Mouse (Mus musculus): Measurements from ENCODE around the gene Hilpda. TPM values are rescaled to one million over a fixed set of nuclear protein-coding genes. Genes with fewer than 3 reads are reported as not detected.

Hilpda gene
- 9.2 and 22.3 TPM in 2 replicates for polyA plus RNA-seq (2012; ENCODE audit: insufficient read depth, insufficient read length, missing spikeins)

- Histone ChIP-seq H3K4me3 (ENCODE audit: insufficient read depth, low read depth, low read length) (peak within 1 kb of the TSS; percentile 86), H3K27ac (replicated peaks; ENCODE audit: low read depth, low read length) (peak within 1 kb of the TSS; percentile 82), H3K4me1 (ENCODE audit: control insufficient read depth, insufficient read depth, insufficient read length, low read length) (peaks cover 9% of the 10 kb centered on the region)
Measured at GRCm38 (mm10) chr6:29272312-29273072, at the start of gene Hilpda. Hilpda (plus strand) TSS chr6:29272488.

- H3K27ac ChIP-seq (replicated peaks; ENCODE audit: low read depth, low read length) = no peak overlapping the region
- H3K4me3 ChIP-seq (ENCODE audit: insufficient read depth, low read depth, low read length) = no peak overlapping the region
Measured at GRCm38 (mm10) chr6:29229265-29229913, 42.9 kb upstream of the Hilpda start.

GRCm38 (mm10) chr6:29230386-29230785 is 41.9 kb upstream of the Hilpda start:
- H3K27ac ChIP-seq (replicated peaks; ENCODE audit: low read depth, low read length) = no peak overlapping the region

More at GRCm38 (mm10) chr6:29229265-29229913, 42.9 kb upstream of the Hilpda start:
- no peaks in the 10 kb centered on the region for H3K4me1 ChIP-seq (ENCODE audit: control insufficient read depth, insufficient read depth, insufficient read length, low read length)

GRCm38 (mm10) chr6:29231799-29232198 is 40.5 kb upstream of the Hilpda start:
- H3K4me1 ChIP-seq (ENCODE audit: control insufficient read depth, insufficient read depth, insufficient read length, low read length) = no peaks in the 10 kb centered on the region
- no peak overlapping the region for H3K4me3 ChIP-seq (ENCODE audit: insufficient read depth, low read depth, low read length)
- no peak overlapping the region for H3K27ac ChIP-seq (replicated peaks; ENCODE audit: low read depth, low read length)

More at GRCm38 (mm10) chr6:29230386-29230785, 41.9 kb upstream of the Hilpda start:
- H3K4me1 ChIP-seq (ENCODE audit: control insufficient read depth, insufficient read depth, insufficient read length, low read length) = no peaks in the 10 kb centered on the region
- no peak overlapping the region for H3K4me3 ChIP-seq (ENCODE audit: insufficient read depth, low read depth, low read length)

GRCm38 (mm10) chr6:29232321-29232720 is 40.0 kb upstream of the Hilpda start:
- Histone ChIP-seq H3K27ac (replicated peaks; ENCODE audit: low read depth, low read length) (no peak overlapping the region), H3K4me3 (ENCODE audit: insufficient read depth, low read depth, low read length) (no peak overlapping the region), H3K4me1 (ENCODE audit: control insufficient read depth, insufficient read depth, insufficient read length, low read length) (no peaks in the 10 kb centered on the region)

DNA sequence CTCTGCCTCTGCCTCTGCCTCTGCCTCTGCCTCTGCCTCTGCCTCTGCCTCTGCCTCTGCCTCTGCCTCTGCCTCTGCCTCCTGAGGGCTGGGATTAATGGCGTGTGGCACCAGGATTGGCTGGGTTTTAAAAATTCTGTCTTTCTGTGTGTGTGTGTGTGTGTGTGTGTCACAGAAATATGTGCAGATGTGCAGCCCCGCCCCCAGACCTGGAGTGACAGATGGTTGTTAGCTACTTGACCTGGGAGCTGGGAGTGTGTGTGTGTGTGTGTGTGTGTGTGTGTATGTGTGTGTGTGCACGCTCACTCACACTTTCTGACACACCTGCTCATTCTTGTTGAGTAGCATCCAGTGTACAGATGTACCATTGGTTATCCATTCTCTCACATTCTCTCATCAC is 38.6 kb upstream of the Hilpda start:
- no peaks in the 10 kb centered on the region for H3K4me1 ChIP-seq (ENCODE audit: control insufficient read depth, insufficient read depth, insufficient read length, low read length)
- H3K27ac ChIP-seq (replicated peaks; ENCODE audit: low read depth, low read length) = no peak overlapping the region
- no peak overlapping the region for H3K4me3 ChIP-seq (ENCODE audit: insufficient read depth, low read depth, low read length)

GRCm38 (mm10) chr6:29234272-29234671 is 38.0 kb upstream of the Hilpda start:
- Histone ChIP-seq H3K4me3 (ENCODE audit: insufficient read depth, low read depth, low read length) (no peak overlapping the region), H3K4me1 (ENCODE audit: control insufficient read depth, insufficient read depth, insufficient read length, low read length) (no peaks in the 10 kb centered on the region), H3K27ac (replicated peaks; ENCODE audit: low read depth, low read length) (no peak overlapping the region)

DNA sequence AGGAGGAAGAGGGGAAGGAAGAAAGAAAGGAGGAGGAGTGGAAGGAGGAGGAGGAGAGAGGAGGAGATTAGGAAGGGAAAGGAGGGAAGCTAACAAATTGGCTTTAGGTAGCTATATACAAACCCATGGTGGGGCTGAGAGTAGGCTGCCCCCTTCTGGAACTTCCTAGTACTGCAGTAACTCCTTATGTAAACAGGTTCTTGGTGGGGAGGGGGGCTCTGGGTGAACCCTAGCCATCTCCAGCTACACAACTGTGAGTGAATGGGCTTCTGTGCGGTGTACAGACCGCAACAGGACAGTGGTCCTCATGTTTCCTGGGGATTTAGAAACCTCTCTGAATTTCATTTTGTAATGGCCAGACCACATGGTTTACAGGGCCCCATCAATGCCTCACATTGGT is 31.5 kb upstream of the Hilpda start:
- H3K27ac ChIP-seq (replicated peaks; ENCODE audit: low read depth, low read length) = no peak overlapping the region
- peaks cover 3% of the 10 kb centered on the region; the same call in 1 of the 2 replicates for H3K4me1 ChIP-seq (ENCODE audit: control insufficient read depth, insufficient read depth, insufficient read length, low read length)
- no peak overlapping the region for H3K4me3 ChIP-seq (ENCODE audit: insufficient read depth, low read depth, low read length)

GRCm38 (mm10) chr6:29241697-29242096 is 30.6 kb upstream of the Hilpda start:
- H3K27ac ChIP-seq (replicated peaks; ENCODE audit: low read depth, low read length) = no peak overlapping the region

DNA sequence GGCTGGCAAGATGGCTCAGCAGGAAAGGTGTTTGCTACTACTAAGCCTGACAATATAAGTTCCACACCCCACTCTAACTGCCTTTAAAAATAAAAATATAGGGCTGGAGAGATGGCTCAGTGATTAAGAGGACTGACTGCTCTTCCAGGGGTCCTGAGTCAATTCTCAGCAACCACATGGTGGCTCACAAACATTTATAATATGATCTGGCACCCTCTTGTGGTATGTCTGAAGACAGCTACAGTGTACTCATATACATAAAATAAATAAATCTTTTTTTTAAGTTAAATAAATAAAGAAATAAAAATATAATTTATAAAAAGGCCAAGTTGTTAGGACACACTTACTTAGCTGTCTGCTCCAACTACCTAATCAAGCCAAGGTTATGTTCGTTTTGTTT is 30.0 kb upstream of the Hilpda start:
- peaks cover 8% of the 10 kb centered on the region; the same call in 1 of the 2 replicates for H3K4me1 ChIP-seq (ENCODE audit: control insufficient read depth, insufficient read depth, insufficient read length, low read length)
- H3K27ac ChIP-seq (replicated peaks; ENCODE audit: low read depth, low read length) = no peak overlapping the region
- no peak overlapping the region for H3K4me3 ChIP-seq (ENCODE audit: insufficient read depth, low read depth, low read length)

More at GRCm38 (mm10) chr6:29241697-29242096, 30.6 kb upstream of the Hilpda start:
- Histone ChIP-seq H3K4me1 (ENCODE audit: control insufficient read depth, insufficient read depth, insufficient read length, low read length) (peaks cover 8% of the 10 kb centered on the region; the same call in 1 of the 2 replicates), H3K4me3 (ENCODE audit: insufficient read depth, low read depth, low read length) (no peak overlapping the region)

DNA sequence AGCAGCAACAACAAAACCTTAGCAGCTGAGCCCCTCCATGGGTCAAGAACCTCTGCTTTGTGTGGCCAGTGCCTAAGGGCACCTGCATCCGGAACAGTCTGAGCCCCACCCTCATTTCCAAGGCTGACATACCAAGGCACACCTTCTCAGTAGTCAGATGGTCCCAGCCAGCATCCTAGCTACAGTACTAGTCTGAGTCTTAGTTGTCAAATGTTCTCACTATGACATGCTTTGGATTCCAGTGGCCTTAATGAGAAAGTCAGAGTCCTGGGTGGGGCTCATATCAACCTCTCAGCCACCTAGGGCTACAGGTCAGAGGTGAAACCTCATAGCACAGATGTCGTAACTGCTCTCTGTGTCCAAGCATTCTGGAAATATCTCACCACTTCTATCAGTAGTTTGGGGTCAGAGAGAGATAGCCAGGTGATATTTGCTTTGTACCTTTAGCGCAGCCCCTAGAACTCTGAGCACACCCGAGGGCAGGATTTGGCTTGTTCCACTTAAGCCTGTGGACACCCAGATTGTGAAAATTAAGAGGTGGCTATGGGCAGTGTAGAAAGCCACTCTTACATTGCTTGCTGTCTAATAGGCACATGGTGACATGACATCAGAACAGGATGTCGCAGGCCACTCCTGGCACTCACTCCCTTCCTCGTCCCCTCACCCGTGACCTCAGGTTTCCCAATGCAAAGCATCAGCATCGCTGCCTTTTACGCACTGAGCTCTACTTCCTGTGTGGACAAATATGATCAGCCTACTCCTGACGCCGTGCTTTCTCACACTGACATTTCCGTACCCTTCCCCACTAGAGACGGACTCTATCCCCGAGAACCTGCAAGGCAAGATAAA is 26.8 kb upstream of the Hilpda start:
- Histone ChIP-seq H3K4me3 (ENCODE audit: insufficient read depth, low read depth, low read length) (no peak overlapping the region), H3K27ac (replicated peaks; ENCODE audit: low read depth, low read length) (no peak overlapping the region; the same call in 1 of the 2 replicates), H3K4me1 (ENCODE audit: control insufficient read depth, insufficient read depth, insufficient read length, low read length) (peaks cover 8% of the 10 kb centered on the region; the same call in 1 of the 2 replicates)

GRCm38 (mm10) chr6:29246183-29246582 is 26.1 kb upstream of the Hilpda start:
- Histone ChIP-seq H3K4me3 (ENCODE audit: insufficient read depth, low read depth, low read length) (no peak overlapping the region), H3K4me1 (ENCODE audit: control insufficient read depth, insufficient read depth, insufficient read length, low read length) (peaks cover 8% of the 10 kb centered on the region; the same call in 1 of the 2 replicates), H3K27ac (replicated peaks; ENCODE audit: low read depth, low read length) (peak overlapping the region; percentile 0; the same call in 1 of the 2 replicates)

DNA sequence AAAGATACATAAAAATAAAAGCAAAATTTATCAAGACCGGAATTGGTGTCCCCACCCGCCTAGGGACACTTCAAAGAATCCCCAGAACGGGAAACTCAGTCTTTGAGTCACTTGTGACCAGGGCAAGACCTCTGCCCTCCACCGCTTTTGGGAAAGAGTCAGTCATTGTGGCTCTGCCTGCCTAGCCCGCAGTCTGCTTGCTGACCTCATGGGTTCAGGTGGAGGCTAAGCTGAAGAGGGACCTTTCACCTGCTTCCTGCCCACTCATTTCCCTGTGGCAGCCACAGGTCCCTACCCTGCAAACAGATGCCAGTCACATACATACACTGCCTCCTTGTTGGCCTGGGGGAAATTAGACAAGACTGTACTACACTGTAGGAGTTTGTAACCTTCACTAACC is 25.7 kb upstream of the Hilpda start:
- Histone ChIP-seq H3K4me1 (ENCODE audit: control insufficient read depth, insufficient read depth, insufficient read length, low read length) (peaks cover 8% of the 10 kb centered on the region; the same call in 1 of the 2 replicates), H3K4me3 (ENCODE audit: insufficient read depth, low read depth, low read length) (no peak overlapping the region), H3K27ac (replicated peaks; ENCODE audit: low read depth, low read length) (0 out of 2 replicates have a peak overlapping the region, but pooled peaks have one; percentile 0)

DNA sequence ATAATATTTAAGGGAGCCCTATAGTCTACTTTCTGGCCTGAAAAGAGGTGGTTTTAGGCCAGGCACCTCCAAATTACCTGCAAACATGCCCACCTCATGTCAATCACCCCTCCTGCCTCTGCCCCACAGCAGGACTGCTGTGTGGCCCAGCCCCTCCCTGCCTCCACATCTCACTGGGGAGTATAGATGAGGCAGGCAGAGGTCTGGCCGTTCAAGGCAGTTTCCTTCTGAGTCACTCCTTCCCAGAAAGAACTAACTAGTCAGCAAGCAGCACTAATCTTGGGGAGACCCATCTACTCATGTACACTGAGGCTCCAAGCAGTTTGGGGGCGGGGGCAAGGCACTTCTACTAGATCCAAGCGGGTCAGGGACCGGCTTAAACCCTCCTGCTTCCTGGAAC is 25.2 kb upstream of the Hilpda start:
- H3K4me1 ChIP-seq (ENCODE audit: control insufficient read depth, insufficient read depth, insufficient read length, low read length) = peaks cover 8% of the 10 kb centered on the region; the same call in 1 of the 2 replicates
- no peak overlapping the region for H3K4me3 ChIP-seq (ENCODE audit: insufficient read depth, low read depth, low read length)

DNA sequence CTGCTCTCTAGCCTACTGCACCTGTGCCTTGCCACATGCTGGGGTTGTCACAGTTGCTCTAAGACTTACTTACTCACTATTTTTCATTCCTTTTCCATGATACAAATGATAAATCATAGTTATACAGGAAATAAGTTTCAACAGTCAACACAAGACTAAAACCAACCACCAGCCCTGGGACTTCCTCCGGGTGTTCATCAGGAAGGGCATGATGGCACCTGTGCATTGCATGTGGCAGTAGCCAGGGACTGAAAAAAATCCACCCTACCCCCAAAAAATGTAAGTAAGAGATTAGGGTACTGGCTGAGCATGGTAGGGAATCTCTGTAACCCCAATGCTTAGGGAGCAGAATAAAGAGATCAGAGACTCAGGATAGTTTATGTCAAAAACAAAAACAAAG is 12.9 kb upstream of the Hilpda start:
- no peak overlapping the region for H3K27ac ChIP-seq (replicated peaks; ENCODE audit: low read depth, low read length)
- no peak overlapping the region for H3K4me3 ChIP-seq (ENCODE audit: insufficient read depth, low read depth, low read length)
- H3K4me1 ChIP-seq (ENCODE audit: control insufficient read depth, insufficient read depth, insufficient read length, low read length) = peaks cover 6% of the 10 kb centered on the region

More for the DNA sequence above, 25.2 kb upstream of the Hilpda start:
- H3K27ac ChIP-seq (replicated peaks; ENCODE audit: low read depth, low read length) = no peak overlapping the region

Data from brown adipose tissue, adult 24 weeks (tissue).